ENCODE assay signal across 8 mouse cellular contexts in genomic region chr17:13760675-13761178, GRCm38 (mm10). TPM values are rescaled to one million over a fixed set of nuclear protein-coding genes. Genes with fewer than 3 reads are reported as not detected.
DNase-seq lines count a peak whose midpoint lies in the region; ATAC-seq lines count a peak whose summit lies in the region.

No protein-coding gene starts in this region.

- ATAC-seq in intestine, embryonic 15.5 days = peak; percentile 52
- ATAC-seq in midbrain, embryonic 13.5 days = peak; percentile 43

- DNase-seq in embryo, embryonic 9.5 days (ENCODE audit: extremely low spot score) = peak; percentile 59
- no peak for DNase-seq in embryo, embryonic 10.5 days (ENCODE audit: low spot score)
- DNase-seq in A20 (ENCODE audit: low read depth, low spot score) = peak; percentile 32
- peak; percentile 38 for DNase-seq in forebrain, embryonic 10.5 days (ENCODE audit: extremely low spot score, low spot score)
- DNase-seq in Muller cell, postnatal 12 days (ENCODE audit: inconsistent ontology term) = no peak
- no peak for DNase-seq in right cerebral cortex, adult 2 months (ENCODE audit: low spot score in 2 of 2)

- peak overlapping the region; percentile 95 for H3K27ac ChIP-seq in forebrain, embryonic 10.5 days
- peak overlapping the region; percentile 89 for H3K27ac ChIP-seq in intestine, embryonic 15.5 days
- H3K27ac ChIP-seq in midbrain, embryonic 13.5 days = peak overlapping the region; percentile 99

- peaks cover 2% of the 10 kb centered on the region; the same call in 1 of the 2 replicates for H3K36me3 ChIP-seq in forebrain, embryonic 10.5 days (replicated peaks)
- no peaks in the 10 kb centered on the region for H3K36me3 ChIP-seq in intestine, embryonic 15.5 days
- no peaks in the 10 kb centered on the region for H3K36me3 ChIP-seq in midbrain, embryonic 13.5 days

- H3K27me3 ChIP-seq in forebrain, embryonic 10.5 days (ENCODE audit: poor library complexity, severe bottlenecking) = no peaks in the 10 kb centered on the region
- no peaks in the 10 kb centered on the region for H3K27me3 ChIP-seq in intestine, embryonic 15.5 days (replicated peaks)
- no peaks in the 10 kb centered on the region for H3K27me3 ChIP-seq in midbrain, embryonic 13.5 days

- WGBS in forebrain, embryonic 10.5 days = 0% methylated on average over 32 of the region's 72 CpGs
- 0% methylated on average over 53 of the region's 72 CpGs for WGBS in intestine, embryonic 15.5 days
- under 1% methylated on average over 30 of the region's 72 CpGs for WGBS in midbrain, embryonic 13.5 days

- H3K4me2 ChIP-seq in intestine, embryonic 15.5 days (replicated peaks) = peak overlapping the region; percentile 87
- peak overlapping the region; percentile 94 for H3K4me2 ChIP-seq in midbrain, embryonic 13.5 days (replicated peaks)

- peaks cover 56% of the 10 kb centered on the region for H3K4me1 ChIP-seq in forebrain, embryonic 10.5 days
- H3K4me1 ChIP-seq in intestine, embryonic 15.5 days (replicated peaks) = no peaks in the 10 kb centered on the region
- peaks cover 43% of the 10 kb centered on the region for H3K4me1 ChIP-seq in midbrain, embryonic 13.5 days (replicated peaks)

- H3K9me3 ChIP-seq in forebrain, embryonic 10.5 days = no peaks in the 10 kb centered on the region
- no peaks in the 10 kb centered on the region for H3K9me3 ChIP-seq in intestine, embryonic 15.5 days
- no peaks in the 10 kb centered on the region for H3K9me3 ChIP-seq in midbrain, embryonic 13.5 days

- H3K4me3 ChIP-seq in forebrain, embryonic 10.5 days = peak overlapping the region; percentile 98
- peak overlapping the region; percentile 86 for H3K4me3 ChIP-seq in intestine, embryonic 15.5 days (replicated peaks)
- peak overlapping the region; percentile 98 for H3K4me3 ChIP-seq in midbrain, embryonic 13.5 days (replicated peaks)

- peak overlapping the region; percentile 71 for H3K9ac ChIP-seq in intestine, embryonic 15.5 days
- H3K9ac ChIP-seq in midbrain, embryonic 13.5 days (replicated peaks) = peak overlapping the region; percentile 96

RNA-seq across cellular contexts. Expression of gene Afdn, which starts 0.4 kb away (rescaled TPM):
- 80.9 and 82.9 TPM in 2 replicates for polyA plus RNA-seq in forebrain, embryonic 10.5 days (2016; fragmentation: Nextera tagmentation; extraction: Ambion mirVana)
- 76.6 and 84.9 TPM in 2 replicates for polyA plus RNA-seq in intestine, embryonic 15.5 days (2015; fragmentation: Nextera tagmentation; extraction: Ambion mirVana)
- polyA plus RNA-seq in midbrain, embryonic 13.5 days (2015; fragmentation: Nextera tagmentation; extraction: Ambion mirVana) = 158 and 165 TPM in 2 replicates

RNA-seq across cellular contexts. Expression of gene Tcte2, which starts 0.9 kb away (rescaled TPM):
- 4.9 and 6.6 TPM in 2 replicates for polyA plus RNA-seq in forebrain, embryonic 10.5 days (2016; fragmentation: Nextera tagmentation; extraction: Ambion mirVana)
- polyA plus RNA-seq in intestine, embryonic 15.5 days (2015; fragmentation: Nextera tagmentation; extraction: Ambion mirVana) = 3.9 and 6.0 TPM in 2 replicates
- polyA plus RNA-seq in midbrain, embryonic 13.5 days (2015; fragmentation: Nextera tagmentation; extraction: Ambion mirVana) = 16.3 and 20.6 TPM in 2 replicates

Comparison
In these comparisons a context has a peak if more than half of its experiments do, and no peak if none do; other contexts are left out.
1. DNase-seq: peak in embryo, embryonic 9.5 days (single experiment), A20 (single experiment) and forebrain, embryonic 10.5 days (single experiment); none in embryo, embryonic 10.5 days (single experiment), Muller cell, postnatal 12 days (single experiment) and right cerebral cortex, adult 2 months (0 of 2).
2. Peak in every context shown above with its lines, with median percentiles within 50 percentile points of each other: H3K27ac ChIP-seq and H3K4me3 ChIP-seq.